Mouse (Mus musculus): Measurements from ENCODE around the gene Trim2.

The Trim2 gene

GRCm38 (mm10) chr3:84149831-84150230, 156.8 kb downstream of the Trim2 start:
- DNase-seq (ENCODE audit: low spot score in 2 of 2), result no peak

- no peak for DNase-seq (ENCODE audit: low spot score in 2 of 2)
Measured at GRCm38 (mm10) chr3:84140947-84141346, 165.7 kb downstream of the Trim2 start.

- DNase-seq (ENCODE audit: low spot score in 2 of 2), result no peak
Measured at GRCm38 (mm10) chr3:84136509-84136908, 170.2 kb downstream of the Trim2 start.

GRCm38 (mm10) chr3:84135933-84136332, 170.7 kb downstream of the Trim2 start:
- DNase-seq (ENCODE audit: low spot score in 2 of 2), result no peak

- peak; percentile 9 to 25 for DNase-seq (ENCODE audit: low spot score in 2 of 2)
Measured at GRCm38 (mm10) chr3:84135387-84135786, 171.3 kb downstream of the Trim2 start.

- DNase-seq (ENCODE audit: low spot score in 2 of 2), result no peak
Measured at GRCm38 (mm10) chr3:84131369-84131768, 175.3 kb downstream of the Trim2 start.

GRCm38 (mm10) chr3:84130776-84131175, 175.9 kb downstream of the Trim2 start:
- no peak for DNase-seq (ENCODE audit: low spot score in 2 of 2)

GRCm38 (mm10) chr3:84128871-84129870, 177.5 kb downstream of the Trim2 start:
- no peak for DNase-seq (ENCODE audit: low spot score in 2 of 2)

GRCm38 (mm10) chr3:84127431-84127830, 179.2 kb downstream of the Trim2 start:
- no peak for DNase-seq (ENCODE audit: low spot score in 2 of 2)

- peak; percentile 37 to 39 for DNase-seq (ENCODE audit: low spot score in 2 of 2)
Measured at GRCm38 (mm10) chr3:84126721-84127120, 180.0 kb downstream of the Trim2 start.

GRCm38 (mm10) chr3:84125704-84126289, 180.9 kb downstream of the Trim2 start:
- peak in 1 of 2 experiments; percentile 19 for DNase-seq (ENCODE audit: low spot score in 2 of 2)

- DNase-seq (ENCODE audit: low spot score in 2 of 2), result peak; percentile 26 to 49
Measured at GRCm38 (mm10) chr3:84123461-84123860, 183.2 kb downstream of the Trim2 start.

- DNase-seq (ENCODE audit: low spot score in 2 of 2), result no peak
Measured at GRCm38 (mm10) chr3:84118718-84119117, 188.0 kb downstream of the Trim2 start.

- no peak for DNase-seq (ENCODE audit: low spot score in 2 of 2)
Measured at GRCm38 (mm10) chr3:84118178-84118577, 188.5 kb downstream of the Trim2 start.

Data from spleen, postnatal 36 days (tissue).